Mouse (Mus musculus) midbrain, embryonic 16.5 days (tissue): ENCODE data around the gene Zfp874b. TPM values are rescaled to one million over a fixed set of nuclear protein-coding genes. Genes with fewer than 3 reads are reported as not detected.

Experiments used
- polyA plus RNA-seq: library from polyadenylated mRNA; unstranded; fragments of >200 nt; fragmentation: Nextera tagmentation; extraction: Ambion mirVana; gene quantifications from 2 replicates; pipeline ENCODE4 v1.2.1, GENCODE M21; 2015

Gene Zfp874b
- polyA plus RNA-seq, 1 experiment from 2014 or later, result 3.1 TPM

Other genes with a start within 250 kb of the Zfp874b start
- 5.8 and 6.9 TPM in 2 replicates for gene Zfp458, start 205.8 kb downstream of the Zfp874b start, polyA plus RNA-seq
- 0.97 and 1.2 TPM in 2 replicates for gene Zfp457, start 177.8 kb downstream of the Zfp874b start, polyA plus RNA-seq
- gene Zfp595, start 151.7 kb downstream of the Zfp874b start, polyA plus RNA-seq, result 1.6 and 1.9 TPM in 2 replicates
- not detected in 2 replicates for gene Gm28044, start 123.7 kb downstream of the Zfp874b start, polyA plus RNA-seq
- 0.57 and 0.65 TPM in 2 replicates for gene Zfp953, start 123.7 kb downstream of the Zfp874b start, polyA plus RNA-seq
- 0.31 TPM in 1 of 2 replicates, not detected in the other for gene Gm28041, start 108.5 kb downstream of the Zfp874b start, polyA plus RNA-seq
- 0.58 and 0.67 TPM in 2 replicates for gene Zfp456, start 108.4 kb downstream of the Zfp874b start, polyA plus RNA-seq
- 3.8 and 4.0 TPM in 2 replicates for gene Zfp429, start 84.4 kb downstream of the Zfp874b start, polyA plus RNA-seq
- 0.77 and 1.7 TPM in 2 replicates for gene Zfp459, start 62.8 kb downstream of the Zfp874b start, polyA plus RNA-seq
- gene Zfp874a, start 32.6 kb downstream of the Zfp874b start, polyA plus RNA-seq, result 6.5 TPM in 2 replicates
- gene Zfp58, start 16.3 kb upstream of the Zfp874b start, polyA plus RNA-seq, result 11.4 and 12.9 TPM in 2 replicates
- 0.40 and 0.50 TPM in 2 replicates for gene Gm26965, start 41.9 kb upstream of the Zfp874b start, polyA plus RNA-seq
- 35.8 and 38.0 TPM in 2 replicates for gene Zfp87, start 41.9 kb upstream of the Zfp874b start, polyA plus RNA-seq
- gene Zfp748, start 69.6 kb upstream of the Zfp874b start, polyA plus RNA-seq, result 16.0 and 16.3 TPM in 2 replicates
- 5.5 and 5.8 TPM in 2 replicates for gene Zfp729b, start 125.4 kb upstream of the Zfp874b start, polyA plus RNA-seq
- 0.50 TPM in 1 of 2 replicates, not detected in the other for gene Gm49345, start 153.5 kb upstream of the Zfp874b start, polyA plus RNA-seq
- gene Zfp729a, start 153.5 kb upstream of the Zfp874b start, polyA plus RNA-seq, result 2.9 TPM in 2 replicates
- gene Zfp738, start 202.8 kb upstream of the Zfp874b start, polyA plus RNA-seq, result 14.1 and 16.8 TPM in 2 replicates
- 9.2 and 9.3 TPM in 2 replicates for gene Zfp65, start 244.9 kb upstream of the Zfp874b start, polyA plus RNA-seq